Mouse (Mus musculus): ENCODE results near the gene Pkn1.

Pkn1 gene

DNA sequence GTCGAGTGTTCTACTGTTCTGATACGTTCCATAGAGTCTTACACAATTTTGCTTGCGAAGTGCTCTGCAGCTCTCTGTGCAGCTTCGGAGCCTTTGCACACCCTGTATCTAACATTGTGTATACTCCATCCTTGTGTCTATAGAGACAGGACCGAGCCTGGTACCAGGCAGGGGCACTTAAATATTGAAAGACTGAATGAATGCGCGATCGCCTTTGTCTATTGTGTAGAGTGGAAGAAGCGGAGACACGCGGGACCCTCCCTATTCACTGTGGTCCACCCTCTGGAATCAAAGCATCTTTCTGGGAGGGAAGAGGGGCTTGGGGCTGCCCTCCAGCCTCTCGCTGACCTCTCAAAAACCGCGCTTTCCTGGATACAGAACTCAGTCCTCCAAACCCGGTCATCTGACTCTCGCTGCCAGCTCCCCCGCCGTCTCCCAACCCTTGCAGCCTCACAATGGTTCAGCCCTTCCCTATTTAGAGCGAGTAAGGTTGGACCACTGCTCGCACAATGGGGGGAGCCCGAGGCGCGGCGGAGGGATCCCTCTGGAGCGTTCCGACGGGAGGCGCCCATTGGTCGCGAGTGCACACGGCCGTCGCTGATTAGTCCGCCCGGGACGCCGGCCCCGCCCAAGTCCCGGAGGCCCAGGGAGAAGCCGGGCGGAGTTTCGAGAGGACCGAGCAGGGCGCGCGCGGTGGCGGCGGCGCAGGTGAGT, 46.8 kb downstream of the Pkn1 start, which contains the start of gene Gipc1:
Gipc1 (plus strand) TSS at position 648 of the 714 bp plus-strand sequence.
- DNase-seq = peak; percentile 95

DNA sequence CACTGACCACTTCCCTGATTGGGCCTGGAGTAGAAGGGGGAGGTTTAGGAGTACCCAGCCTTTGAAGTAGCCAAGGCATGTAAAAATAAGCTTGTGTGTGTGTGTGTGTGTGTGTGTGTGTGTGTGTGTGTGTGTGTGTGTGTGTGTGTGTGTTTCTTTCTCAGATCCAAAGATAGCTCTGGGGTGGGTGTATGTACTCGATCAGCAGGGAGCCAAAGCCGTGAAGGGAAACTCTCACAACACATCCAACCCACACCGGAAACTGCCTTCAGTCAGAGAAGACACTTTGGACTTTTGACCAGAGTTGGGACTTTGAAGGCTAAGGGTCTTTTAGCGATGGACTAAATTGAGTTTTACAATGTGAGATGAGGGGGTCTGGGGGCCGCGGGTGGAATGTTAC, 49.3 kb downstream of the Pkn1 start:
- DNase-seq = no peak

DNA sequence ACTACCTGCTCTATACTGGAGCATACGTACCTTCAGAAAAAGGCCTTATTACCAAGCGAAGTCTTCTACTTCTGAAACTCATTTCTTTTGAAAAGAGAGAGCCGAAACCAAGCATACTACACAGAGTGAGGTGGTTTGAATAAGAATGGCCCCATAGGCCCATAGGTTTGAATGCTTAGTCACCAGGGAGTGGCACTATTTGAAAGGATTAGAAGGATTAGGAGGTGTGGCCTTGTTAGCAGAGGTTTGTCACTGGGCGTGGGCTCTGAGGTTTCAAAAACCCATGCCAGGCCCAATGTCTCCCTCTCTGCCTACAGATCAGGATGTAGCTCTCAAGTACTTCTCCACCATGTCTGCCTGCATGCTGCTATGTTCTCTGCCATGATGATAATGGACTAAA, 50.9 kb downstream of the Pkn1 start:
- no peak for DNase-seq

DNA sequence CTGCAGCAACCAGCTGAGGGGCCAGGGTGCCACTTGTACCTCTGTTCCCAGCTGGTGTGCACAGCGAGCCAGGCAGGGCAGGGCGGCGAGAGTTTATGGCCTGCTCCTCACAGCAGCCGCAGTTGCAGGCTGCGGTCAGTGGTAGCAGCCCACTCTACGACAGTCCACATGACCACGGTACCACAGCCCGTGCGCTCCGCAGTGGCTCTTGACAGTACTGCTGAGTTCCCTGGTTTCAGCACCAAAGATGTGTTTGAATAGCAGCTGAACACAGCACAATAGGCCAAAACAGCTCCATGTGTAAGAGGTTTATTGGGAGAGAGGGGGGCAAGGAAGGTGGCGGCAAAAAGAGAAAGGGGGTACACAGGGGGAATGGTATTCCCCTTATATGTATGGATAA, 51.5 kb downstream of the Pkn1 start:
- no peak for DNase-seq

DNA sequence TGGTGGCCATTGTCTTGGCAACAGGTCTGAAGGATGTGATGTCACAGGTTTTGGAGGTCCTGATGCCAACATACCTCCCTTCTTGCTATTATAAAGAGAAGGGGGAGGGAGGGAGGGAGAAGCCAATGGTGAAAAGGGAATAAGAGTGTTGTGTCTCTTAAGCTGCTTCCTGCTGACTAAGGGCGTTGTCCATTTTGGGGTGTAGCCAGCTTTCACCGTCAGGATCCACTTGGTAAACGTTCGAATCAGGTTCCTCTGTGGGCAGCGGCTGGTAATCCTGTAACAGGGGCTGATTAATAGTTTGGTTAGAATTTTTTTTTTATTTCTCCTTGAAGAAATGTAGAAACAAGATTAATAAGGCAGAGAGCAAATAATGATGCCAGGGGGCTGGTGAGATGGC, 59.3 kb downstream of the Pkn1 start:
- DNase-seq = no peak

DNA sequence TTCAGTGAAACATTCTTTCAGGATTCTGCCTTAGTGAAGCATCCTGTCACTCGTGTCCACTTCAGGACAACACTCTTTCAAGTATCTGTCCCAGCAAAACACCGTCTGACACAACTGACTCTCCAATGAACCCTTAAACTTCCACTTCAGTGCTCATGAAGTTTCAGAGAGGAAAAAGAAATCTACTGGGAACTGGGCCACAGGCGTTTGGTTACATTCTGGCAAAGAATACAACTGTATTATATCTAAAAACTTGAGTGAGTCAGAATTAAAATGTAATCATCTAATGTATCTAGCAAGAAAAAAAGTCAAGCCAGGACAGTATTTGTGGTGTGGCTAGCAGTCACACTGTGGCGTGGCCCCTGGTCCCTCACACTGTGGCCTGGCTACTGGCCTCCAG, 60.1 kb downstream of the Pkn1 start:
- no peak for DNase-seq

DNA sequence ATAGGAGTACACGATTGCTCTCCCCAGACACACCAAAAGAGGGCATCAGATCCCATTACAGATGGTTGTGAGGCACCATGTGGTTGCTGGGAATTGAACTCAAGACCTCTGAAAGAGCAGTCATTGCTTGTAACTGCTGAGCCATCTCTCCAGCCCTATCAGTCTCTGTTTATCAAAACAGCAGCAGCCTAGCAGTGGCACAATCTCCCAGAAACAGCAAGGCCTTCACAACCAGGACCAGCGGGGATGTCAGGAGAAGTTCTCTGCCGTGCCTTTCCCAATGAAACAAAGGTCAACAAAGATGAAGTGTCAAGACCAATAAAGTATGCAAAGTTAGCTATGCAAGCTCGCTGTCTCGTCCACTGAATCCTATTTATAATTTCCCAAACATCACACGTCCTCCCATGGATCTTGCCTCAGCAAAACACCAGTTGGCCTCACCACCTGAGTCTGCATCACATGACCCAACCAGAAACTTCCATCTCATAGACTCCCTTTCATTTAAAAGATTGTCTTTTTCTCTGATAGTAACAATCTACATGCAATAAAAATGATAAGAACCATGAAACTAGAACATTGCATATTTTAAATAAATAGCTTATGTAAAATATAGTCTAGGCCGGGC, 66.8 kb downstream of the Pkn1 start:
- DNase-seq = no peak

DNA sequence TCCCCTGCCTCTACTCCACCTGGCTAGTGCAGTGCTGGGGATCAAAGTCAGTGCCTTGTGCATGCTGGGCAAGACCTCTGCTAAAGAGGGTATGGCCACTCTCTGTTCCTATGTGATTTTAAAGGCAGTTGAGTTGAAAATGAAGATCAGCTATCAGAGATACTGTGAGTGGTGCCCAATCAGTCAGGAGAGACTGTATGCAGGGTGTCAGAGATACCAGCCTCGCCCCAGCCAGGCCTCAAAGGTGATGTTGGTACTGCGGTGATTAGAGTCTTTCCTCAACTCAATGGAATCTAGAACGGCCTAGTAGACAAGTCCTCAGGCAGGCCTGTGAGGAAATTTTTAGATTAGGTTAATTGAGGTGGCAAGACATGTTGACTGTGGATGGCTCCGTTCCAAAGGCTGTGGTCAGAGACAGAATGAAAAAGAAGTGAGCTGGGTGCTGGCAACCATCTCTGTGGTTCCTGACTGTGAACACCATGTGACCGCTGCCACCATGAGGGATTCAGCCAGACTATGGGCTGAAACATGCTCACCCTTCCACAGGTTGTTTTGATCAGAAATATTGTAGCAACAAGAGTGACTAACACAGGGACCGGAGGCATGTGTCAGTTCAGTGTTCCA, 73.2 kb downstream of the Pkn1 start:
- no peak for DNase-seq

DNA sequence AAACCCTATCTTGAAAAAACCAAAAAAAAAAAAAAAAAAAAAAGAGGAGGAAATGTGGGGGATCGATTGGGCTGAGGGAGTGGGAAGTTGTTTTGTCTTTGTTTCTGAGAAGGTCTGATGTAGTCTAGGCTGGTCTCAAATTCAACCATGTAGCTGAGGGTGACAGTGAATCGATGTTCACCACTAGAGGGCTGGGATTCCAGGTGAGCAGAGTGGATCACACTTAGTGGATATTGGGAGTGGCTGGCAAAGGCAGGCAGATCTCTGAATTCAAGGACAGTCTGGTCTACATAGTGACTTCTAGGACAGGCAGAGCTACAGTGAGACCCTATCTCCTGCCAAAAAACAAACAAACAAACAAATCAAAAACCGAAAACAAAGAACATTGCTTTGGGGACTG, 74.2 kb downstream of the Pkn1 start:
- peak; percentile 50 for DNase-seq

DNA sequence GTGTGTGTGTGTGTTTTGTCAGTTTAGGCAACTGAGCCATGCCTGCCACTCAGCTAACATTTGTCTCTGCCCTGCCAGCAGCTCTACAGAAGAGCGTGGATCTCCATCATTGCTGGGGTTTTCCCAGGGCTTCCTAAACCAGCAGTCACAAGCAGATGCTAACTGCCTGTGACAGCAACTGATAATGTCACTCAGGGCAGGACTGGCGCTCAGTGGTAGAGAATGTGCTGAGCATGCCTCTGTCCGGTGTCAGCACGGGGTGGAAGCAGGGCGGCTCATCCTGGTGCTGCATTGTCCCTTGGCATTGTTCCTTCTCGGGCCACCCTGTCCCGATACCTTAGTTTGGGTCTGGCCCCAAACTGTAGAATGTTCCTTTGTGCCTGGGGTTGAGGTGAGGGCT, 75.4 kb downstream of the Pkn1 start:
- DNase-seq = no peak

DNA sequence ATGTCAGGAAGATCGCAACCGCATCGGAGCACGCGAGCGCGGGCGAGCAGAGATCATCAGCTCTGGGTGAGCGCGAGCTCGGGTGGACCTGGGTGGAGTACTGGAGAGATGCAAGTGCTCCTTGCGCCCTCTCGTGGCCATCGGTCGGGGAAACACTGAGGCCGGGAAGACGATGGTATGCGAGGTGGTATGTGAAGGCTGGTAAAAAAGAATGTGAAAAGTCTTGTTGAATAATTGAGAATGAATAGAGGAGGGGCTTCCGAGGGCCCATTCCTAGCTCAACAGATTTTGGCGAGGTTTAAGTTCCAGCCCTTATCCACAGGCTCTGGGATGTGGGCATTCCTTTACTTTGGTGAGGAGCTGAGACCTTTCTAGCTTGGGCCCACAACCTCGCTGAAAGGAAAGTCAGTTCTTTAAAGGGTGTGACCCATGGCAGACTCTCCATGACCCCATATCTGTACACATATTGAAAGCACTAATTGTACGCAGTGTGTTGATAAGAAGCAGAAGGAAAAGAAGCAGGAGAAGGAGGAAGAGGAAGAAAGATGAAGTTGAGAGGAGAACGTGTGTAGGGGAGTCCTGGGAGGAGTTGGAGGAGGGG, 76.5 kb downstream of the Pkn1 start:
- peak; percentile 93 for DNase-seq

DNA sequence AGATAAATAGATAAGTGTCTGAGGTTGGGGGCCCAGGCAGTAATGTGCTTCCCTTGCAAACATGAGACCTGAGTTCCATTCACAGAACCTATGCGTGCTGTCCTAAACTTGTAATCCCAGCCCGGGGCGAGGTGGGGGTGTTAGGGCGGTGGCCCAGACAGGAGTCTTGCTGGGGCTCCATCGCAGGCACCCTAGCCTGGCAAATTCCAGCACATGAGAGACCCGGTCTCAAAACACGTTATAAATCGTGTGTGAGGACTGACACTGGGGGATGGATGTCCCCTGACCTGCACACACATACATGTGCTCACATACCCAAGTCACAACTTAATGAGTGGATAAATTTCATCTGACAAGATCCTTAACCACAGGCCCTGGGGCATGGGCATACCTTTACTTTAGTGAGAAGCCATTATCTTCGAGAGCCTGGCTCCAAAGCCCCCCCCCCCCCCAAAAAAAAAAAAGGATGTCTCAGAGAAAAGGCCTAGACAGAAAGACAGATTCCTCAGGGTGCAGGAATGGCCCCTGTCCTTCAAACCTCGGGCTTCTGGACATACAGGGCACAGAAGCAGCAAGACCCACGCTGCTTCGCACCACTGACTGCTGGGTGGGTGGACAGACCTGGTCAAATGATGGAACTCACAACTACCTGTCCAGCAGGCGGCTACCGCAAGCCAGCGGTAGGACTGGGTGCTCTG, 77.1 kb downstream of the Pkn1 start:
- DNase-seq = no peak

DNA sequence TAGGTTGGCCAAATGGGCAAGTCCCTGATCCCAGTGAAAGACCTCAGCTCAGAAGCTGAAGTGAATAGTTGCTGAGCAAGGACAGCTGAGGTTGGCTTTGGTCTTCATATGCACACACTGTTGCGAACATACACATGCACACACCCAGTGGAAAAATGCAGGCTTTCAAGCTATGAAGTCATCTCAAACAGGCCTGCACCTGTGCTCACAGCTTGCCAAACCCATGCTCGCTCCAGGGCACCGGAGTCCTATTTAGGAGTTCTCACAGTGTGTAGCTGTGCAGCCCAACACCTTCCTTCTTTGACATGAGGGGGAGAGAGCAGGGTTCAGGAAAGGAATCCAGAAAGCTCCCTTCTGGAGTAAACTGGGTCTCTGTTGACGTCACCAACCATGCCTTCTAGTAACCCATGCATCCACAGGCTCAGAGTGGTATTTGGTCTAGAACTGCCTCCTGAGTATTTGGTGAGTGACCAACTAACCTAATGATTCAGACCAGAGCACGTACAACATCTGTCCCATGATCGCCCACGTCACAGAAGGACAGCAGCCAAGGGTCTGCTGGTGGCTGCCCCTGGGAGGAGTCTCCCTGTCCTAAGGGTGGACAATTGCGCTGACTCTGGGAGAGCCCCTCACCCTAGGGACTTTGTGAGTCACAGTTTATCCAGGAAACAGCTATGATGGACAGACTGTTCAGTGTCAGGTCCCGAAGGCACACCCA, 79.3 kb downstream of the Pkn1 start:
- DNase-seq = no peak

DNA sequence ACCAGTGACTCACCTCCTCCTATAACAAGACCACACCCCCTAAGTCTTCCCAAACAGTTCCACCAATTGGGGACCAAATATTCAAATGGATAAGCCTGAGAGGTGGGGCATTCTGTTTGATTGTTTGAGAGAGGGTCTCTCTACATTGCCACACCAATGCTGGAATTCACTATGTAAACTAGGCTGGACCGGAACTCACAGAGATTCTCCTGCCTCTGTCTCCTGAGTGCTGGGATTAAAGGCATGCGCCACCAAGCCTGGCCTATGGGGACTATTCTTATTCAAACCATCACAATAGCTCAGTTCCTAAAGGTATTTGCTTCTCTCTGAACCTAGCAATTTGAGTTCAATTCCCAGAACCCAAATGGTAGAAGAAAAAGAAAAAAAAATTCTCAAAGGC, 80.4 kb downstream of the Pkn1 start:
- DNase-seq = no peak

DNA sequence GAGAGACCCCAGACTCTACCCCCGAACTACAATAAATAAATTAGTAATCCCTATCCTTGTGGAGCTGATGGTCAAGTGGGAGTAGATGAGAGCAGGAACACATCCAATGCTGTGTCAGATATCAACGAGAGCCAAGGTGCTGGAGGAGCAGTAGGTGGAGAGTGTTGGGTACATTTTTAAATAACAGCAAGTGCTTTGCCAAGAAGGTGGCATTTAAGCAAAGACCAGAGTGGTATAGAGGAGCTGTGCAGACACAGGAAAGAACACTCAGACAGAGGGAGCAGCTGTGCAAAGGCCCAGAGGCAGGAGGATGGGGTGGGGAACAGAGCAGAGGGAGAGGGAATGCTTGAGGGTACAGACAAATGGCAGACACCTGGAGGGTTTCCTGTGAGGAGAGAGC, 81.9 kb downstream of the Pkn1 start:
- no peak for DNase-seq

DNA sequence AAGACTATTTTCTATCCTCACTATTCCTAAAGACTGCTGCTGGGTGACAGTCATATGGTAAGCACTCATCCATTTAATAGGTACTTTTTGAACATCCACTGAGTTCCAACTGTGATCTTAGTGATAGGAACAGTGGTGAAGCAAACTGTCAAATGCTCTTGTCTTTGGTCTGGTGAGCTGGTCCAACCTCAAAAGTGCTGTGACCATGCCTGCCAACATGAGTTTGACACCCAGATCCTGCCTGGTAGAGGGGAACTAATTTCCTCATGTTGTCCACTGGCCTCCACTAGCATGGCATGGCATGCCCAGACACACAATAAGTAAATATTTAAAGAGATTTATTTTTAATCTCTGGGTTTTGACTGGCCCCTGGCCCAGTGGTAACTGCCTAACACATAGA, 82.4 kb downstream of the Pkn1 start:
- no peak for DNase-seq

Data from lung, postnatal 14 days (tissue).